Mouse (Mus musculus) frontal cortex, adult 2 months (tissue): ENCODE results near the gene St5. TPM values are rescaled to one million over a fixed set of nuclear protein-coding genes. Genes with fewer than 3 reads are reported as not detected.

Source experiments
- DNase-seq, 2 experiments: peaks; one replicate each; pipeline ENCODE4 v3.0.0; 2022; ENCODE audit warnings: low spot score in 1 of 2; ENCODE audit errors: extremely low spot score in 1 of 2
- polyA plus RNA-seq: library from polyadenylated mRNA; depleted of rRNA; stranded (reverse); fragments of >200 nt; gene quantifications from 2 replicates; pipeline ENCODE4 v1.2.3, GENCODE M21; 2012; rRNA removed

St5 gene
- polyA plus RNA-seq, 1 experiment, result 24.3 TPM

DNA sequence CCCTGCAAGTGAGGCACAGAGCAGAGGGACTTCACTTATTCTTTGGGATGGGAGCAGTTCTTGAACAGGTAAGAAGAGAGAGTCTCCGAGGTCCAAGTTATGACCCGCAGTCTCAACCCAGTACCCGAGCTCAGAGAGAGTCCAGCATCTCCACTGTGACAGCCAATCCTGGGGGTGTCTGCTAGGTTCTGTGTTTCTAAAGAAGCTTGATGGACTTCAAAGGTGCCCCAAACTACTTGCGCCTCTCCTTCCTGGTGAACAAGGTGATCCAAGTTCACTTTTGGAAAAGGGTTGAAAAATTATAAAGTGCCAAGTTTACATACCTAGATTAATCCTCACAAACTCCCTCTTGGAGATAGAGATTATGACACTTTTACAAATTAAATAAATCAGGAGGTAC lies 195.4 kb downstream of the St5 start, which contains the start of gene Trim66:
Gene Trim66 (minus strand): TSS at position 101 of the 400 bp plus-strand sequence.
- DNase-seq, result no peak

DNA sequence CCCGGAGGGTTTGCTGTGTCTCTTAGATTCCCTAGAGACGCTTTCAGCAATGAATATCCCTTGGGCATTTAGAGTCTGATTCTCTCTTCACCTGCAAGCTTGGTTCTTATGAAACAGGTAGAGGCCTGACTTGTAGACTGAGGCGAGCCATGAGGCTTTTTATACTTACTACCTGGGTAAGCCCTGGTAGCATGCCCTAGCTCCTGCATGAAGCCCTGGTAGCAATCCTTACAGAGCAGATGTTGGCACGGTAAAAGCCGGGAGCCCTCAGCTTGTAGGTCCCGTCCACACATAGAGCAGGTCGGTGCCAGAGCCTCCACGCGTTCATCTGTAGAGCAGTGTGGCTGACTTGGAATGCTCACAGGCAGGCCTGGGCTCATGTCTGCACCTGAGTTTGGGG lies 195.8 kb downstream of the St5 start:
- no peak for DNase-seq

DNA sequence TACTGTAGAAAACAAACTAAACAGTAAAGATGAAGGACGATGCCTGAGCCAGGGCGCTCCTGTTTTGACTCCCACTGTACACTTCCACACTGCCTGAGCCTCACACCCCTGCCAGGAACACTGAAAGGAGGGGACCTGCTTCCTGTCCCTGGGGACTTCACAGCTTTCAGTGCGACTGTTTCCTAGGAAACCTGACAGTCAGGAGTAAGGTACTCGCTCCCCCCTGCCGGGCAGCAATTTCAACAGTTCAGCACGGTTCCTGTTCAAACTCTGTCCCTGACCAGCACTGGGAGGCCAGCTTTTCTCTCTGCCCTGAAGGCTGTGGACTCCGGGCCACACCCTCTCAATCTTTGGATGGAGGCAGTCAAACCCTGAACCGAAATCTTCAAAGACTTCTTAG lies 196.3 kb downstream of the St5 start:
- DNase-seq, result no peak

DNA sequence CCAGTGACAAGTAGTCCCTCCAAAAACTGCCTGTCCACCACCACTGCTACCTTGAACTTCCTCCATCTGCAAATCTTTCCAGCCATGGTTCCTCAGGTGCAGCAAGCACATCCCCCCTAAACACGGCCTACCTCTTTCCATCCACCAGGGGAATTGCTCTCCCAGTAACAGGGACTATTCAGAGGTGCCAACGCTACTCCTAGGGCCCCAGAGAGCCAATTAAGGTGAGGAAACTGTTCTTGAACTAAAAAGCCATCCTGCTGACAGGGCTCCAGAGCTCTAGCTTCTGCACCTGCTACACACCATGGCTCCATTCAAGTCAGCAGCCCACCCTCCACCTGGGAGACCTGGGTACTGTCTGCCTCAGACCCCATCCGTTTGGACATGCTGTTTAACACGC lies 205.9 kb downstream of the St5 start:
- no peak for DNase-seq

DNA sequence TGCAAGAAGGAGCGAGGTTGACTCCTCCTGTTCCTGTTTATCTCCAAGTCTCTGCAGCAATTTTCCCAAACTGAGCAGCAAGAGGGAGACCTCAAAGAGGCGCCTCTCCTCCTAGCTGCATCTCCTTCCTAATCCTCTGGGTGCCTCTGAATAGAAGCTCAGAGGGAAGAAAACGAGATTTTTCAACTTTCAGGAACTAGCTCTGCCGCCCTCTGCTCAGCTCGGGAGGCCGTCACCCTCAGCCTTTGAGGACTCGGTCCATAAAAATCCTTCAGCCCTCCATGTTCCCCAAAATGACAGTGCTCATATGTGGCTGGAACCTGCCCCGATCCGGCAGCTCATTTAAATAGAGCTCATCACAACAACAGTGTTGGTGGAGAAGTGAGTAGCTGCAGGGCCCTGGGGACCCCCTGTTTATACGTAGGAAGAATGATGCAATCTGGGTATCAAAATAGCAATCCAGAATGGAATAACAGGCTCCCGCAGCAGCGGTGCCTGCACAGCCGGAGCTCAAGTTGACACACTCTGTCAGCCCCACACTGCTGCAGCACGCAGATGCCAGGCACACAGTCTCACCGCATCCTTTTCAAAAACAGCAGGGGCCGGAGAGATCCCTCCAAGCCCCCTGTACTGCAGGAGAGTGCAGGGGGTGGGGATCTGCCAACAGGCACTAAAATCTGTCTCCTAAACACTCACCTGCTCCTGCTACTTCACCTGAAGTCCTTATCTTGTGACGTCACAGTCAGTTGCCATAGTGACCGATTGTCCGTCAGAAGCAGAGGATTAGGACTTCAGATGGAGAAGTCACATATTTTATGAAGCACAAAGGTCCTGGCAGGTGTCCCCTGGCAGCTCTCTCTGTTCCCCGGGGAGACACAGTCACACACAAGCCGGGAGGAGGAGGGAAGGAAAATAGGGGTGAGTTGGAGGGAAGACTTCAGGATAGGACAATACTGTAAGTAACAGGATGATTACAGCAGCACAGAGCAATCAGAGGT lies 209.8 kb downstream of the St5 start:
- peak; percentile 41 to 60 for DNase-seq

DNA sequence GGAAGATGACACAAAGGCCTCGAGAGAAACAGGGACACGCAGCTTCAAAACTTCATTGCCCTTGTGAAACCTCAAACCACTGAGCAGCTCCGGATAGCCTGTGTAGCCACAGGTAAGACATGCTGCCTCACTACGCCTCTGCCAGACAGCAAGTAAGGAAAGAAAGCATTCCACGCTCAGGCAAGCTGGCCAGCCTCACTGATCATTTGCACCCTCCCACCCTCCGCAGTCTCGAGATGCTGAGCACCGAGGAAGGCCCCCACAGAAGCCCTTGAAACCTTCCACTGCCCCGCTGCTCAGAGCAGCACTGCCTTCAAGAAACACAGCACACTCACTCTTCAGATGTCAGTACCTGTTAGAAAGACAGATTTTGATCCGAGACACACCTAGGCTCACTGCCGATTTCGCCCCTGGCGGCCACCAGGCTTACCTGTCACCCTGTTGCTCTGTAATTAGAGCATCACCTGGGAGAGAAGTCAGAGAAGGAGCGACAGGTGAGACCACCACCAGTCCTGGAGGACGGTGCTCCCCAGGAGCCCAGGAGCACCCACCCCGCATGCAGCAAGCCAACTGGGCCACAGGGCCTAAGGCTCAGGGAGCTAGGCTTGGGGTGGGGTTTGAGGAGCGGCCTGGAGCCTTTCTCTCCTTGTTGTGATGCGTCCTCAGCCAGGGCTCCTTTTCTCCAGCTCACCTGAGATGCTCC lies 210.6 kb downstream of the St5 start:
- DNase-seq, result peak in 1 of 2 experiments; percentile 34

DNA sequence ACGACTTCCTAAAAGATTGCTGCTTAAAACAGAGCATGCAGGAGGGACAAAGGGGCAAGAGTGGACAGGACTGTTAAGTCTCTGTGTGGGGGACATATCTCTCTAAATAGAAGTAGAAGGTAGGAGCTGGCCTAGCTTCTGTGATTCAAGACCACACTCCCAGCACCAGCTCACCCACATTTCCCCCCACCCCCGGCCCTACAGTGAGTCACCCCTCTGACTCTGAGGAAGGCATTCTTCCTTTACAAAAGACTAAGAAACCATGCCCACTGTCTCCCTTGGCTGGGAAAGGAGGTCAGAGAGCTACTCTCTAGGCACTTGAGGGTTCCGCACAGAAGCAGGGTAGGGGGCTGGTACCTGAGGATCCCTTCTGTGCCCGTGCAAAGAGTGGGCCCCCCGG lies 219.2 kb downstream of the St5 start:
- DNase-seq, result peak in 1 of 2 experiments; percentile 27

DNA sequence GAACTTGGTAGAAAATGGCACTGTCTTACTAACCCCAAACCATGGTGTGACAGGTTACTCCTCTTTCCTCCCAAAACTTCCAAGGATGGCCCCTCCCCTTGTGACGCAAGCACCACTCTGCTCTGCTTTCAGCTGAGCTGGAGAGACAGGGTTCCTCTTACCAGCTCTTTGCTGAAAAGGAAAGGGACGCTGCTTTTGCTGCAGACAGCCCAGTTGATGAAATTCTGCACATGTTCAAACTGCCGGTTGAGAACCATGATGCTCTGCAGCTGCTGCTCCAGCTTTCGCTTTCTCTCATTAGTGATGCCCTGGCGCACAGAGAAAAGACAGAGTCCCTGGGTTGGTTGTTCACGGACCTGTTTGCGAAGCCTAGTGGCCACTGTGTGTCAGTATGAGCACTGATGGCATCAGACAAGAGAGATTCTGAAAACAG lies 222.6 kb downstream of the St5 start:
- peak in 1 of 2 experiments; percentile 17 for DNase-seq

DNA sequence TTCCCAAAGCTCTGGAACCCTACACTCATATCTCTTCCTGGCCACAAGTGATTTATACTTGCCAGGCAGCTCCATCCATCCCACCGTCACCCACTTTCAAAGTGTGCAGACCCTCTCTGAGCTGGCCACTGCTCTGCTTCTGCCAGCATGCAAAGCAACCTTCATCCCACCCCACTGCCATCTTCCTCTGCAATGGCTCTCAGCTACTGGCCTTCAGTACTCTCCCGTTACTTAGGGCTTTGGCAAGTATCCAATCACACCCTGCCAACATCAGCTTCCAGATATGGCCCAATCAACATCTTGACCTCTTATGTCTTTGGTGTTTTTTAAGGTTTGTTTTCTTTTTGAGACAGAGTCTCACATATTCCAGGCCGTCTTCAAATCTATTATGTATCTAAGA lies 225.5 kb downstream of the St5 start:
- no peak for DNase-seq

Other genes with a start within 250 kb of the St5 start
- gene Trim66, start 195.5 kb downstream of the St5 start, polyA plus RNA-seq, result 7.9 and 9.6 TPM in 2 replicates
- 295 and 337 TPM in 2 replicates for gene Rpl27a, start 184.5 kb downstream of the St5 start, polyA plus RNA-seq
- 6.7 and 8.7 TPM in 2 replicates for gene Akip1, start 85 bp upstream of the St5 start, polyA plus RNA-seq
- 0.12 TPM in 1 of 2 replicates, not detected in the other for gene BC051019, start 20.2 kb upstream of the St5 start, polyA plus RNA-seq
- gene Ascl3, start 28.1 kb upstream of the St5 start, polyA plus RNA-seq, result 0.20 TPM in 1 of 2 replicates, not detected in the other
- 143 and 149 TPM in 2 replicates for gene Tmem9b, start 49.3 kb upstream of the St5 start, polyA plus RNA-seq
- 148 and 152 TPM in 2 replicates for gene Nrip3, start 78.4 kb upstream of the St5 start, polyA plus RNA-seq
- 2.4 TPM in 2 replicates for gene Scube2, start 162.1 kb upstream of the St5 start, polyA plus RNA-seq